In the genomic region with DNA sequence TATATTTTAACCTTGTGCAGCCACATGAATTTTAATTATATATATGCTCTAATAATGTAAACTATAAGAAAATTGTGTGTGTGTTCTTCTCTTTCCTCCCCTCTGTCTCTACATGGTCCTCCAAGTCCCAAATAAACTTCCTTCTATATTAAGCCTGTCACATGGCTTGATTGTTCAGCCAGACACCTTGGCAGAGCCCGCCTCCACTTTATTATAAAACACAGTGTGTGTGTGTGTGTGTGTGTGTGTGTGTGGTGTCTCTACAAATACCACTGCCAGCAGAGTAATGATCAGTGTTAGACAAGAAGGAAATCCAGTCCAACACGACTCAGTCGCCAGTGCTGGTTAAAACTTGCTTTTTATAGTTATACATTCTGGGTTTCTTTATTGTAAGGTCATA, we compare ENCODE assay signal across 28 mouse cellular contexts. TPM values are rescaled to one million over a fixed set of nuclear protein-coding genes. Genes with fewer than 3 reads are reported as not detected.
"Had no signal": no experiment of that assay in that cellular context is flagged by ENCODE, and none has a peak within 500 bp of the region (broad histone marks: within the 10 kb centered on the region; RNA-seq: fewer than 3 reads in every experiment).

No protein-coding gene starts in this region.

- ATAC-seq: midbrain, embryonic 15.5 days had no signal

- H3K4me2 ChIP-seq: liver, embryonic 13.5 days; midbrain, embryonic 12.5 days; midbrain, embryonic 15.5 days; neural tube, embryonic 12.5 days; neural tube, embryonic 15.5 days had no signal

- H3K4me3 ChIP-seq: left cerebral cortex, adult 2 months; liver, embryonic 13.5 days; midbrain, embryonic 12.5 days; midbrain, embryonic 15.5 days; neural tube, embryonic 12.5 days; neural tube, embryonic 15.5 days had no signal

- H3K9ac ChIP-seq: liver, embryonic 13.5 days; midbrain, embryonic 12.5 days; midbrain, embryonic 15.5 days; neural tube, embryonic 12.5 days; neural tube, embryonic 15.5 days had no signal

- H3K9me3 ChIP-seq: liver, embryonic 13.5 days; midbrain, embryonic 12.5 days; midbrain, embryonic 15.5 days; neural tube, embryonic 12.5 days; neural tube, embryonic 15.5 days had no signal

- H3K27me3 ChIP-seq: liver, embryonic 13.5 days; midbrain, embryonic 12.5 days; midbrain, embryonic 15.5 days; neural tube, embryonic 12.5 days; neural tube, embryonic 15.5 days had no signal

- H3K36me3 ChIP-seq: liver, embryonic 13.5 days; midbrain, embryonic 12.5 days; midbrain, embryonic 15.5 days; neural tube, embryonic 12.5 days; neural tube, embryonic 15.5 days had no signal

- DNase-seq: kidney, postnatal 10 days; kidney, postnatal 36 days; layer of hippocampus, postnatal 36 days; liver, embryonic 13.5 days; lung, adult 2 months; right cerebral cortex, adult 18-20 months; thymus, adult 2 months; thymus, postnatal 14 days; thymus, postnatal 4 days had no signal

- H3K4me1 ChIP-seq: liver, embryonic 13.5 days; midbrain, embryonic 12.5 days; midbrain, embryonic 15.5 days; neural tube, embryonic 12.5 days; neural tube, embryonic 15.5 days had no signal

- H3K27ac ChIP-seq: left cerebral cortex, adult 2 months; liver, embryonic 13.5 days; macrophage; midbrain, embryonic 12.5 days; midbrain, embryonic 15.5 days; neural tube, embryonic 12.5 days; neural tube, embryonic 15.5 days had no signal

RNA-seq across cellular contexts. Expression of a gene that starts 28.5 kb away (rescaled TPM):
- total RNA-seq: layer of hippocampus, adult 8-10 months; layer of hippocampus, postnatal 10 days; layer of hippocampus, postnatal 36 days; left cerebral cortex, adult 2 months; left cerebral cortex, postnatal 10 days; left cerebral cortex, postnatal 36 days; liver, adult 2 months; megakaryocyte, adult 5-6 weeks had no signal
- polyA plus RNA-seq: limb, embryonic 11.5 days; limb, embryonic 14.5 days; liver, adult 2 months; liver, embryonic 13.5 days; liver, embryonic 16.5 days; lung, adult 2 months; lung, embryonic 16.5 days; macrophage; midbrain, embryonic 12.5 days; midbrain, embryonic 15.5 days; neural tube, embryonic 12.5 days; neural tube, embryonic 15.5 days; small intestine, adult 2 months; spleen, adult 2 months; stomach, embryonic 16.5 days; thymus, adult 2 months had no signal
